Mouse (Mus musculus) frontal cortex, postnatal 10 days (tissue): Measurements from ENCODE around the gene Cebpg.

Experiments used
- DNase-seq, 2 experiments: peaks; one replicate each; pipeline ENCODE4 v3.0.0; 2022; ENCODE audit warnings: low spot score in 2 of 2, mixed read lengths in 1 of 2

Cebpg gene

DNA sequence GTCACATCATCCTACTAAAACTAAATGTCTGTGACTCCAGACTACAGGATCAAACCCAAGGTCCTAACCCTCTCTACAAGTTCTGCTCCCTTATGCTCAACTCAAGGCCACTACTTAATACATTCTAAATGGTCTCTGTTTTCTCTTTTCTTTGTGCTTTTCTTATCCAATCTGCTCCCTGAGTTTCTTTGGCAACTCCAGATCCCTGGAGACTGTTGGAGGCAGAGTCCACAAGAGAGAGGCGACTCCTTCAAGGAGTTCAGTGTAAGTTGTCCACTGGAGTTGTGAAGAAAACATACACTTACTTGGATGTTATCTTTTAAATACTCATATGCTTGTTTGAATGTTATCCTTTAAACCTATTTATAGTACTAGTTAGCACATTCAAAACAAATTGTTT is 2.1 kb downstream of the Cebpg start:
- no peak for DNase-seq

DNA sequence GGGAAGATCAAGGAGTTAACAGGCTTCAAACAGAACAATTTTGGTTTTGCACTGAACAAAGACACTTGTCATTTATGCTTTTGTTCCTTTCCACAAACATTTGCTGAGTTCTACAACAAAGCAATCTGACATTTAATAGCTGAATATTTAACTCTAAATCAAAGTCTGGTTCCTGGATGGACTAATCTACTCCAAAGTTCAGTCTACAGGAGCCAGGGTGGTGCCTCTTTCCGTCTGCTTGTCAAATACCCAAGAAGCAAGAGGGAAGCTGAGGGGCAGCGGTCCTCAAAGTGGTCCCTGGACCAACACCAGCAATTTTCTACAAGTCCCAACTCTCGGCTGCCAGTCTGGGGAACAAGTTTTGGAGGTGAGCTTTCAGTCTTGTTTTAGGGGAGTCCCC is 3.2 kb downstream of the Cebpg start:
- DNase-seq, result no peak

- DNase-seq, result no peak
These were observed 5.8 kb downstream of the Cebpg start for GRCm38 (mm10) chr7:35050540-35050939.

- no peak for DNase-seq
These were observed 10.3 kb downstream of the Cebpg start for GRCm38 (mm10) chr7:35046091-35046490.

GRCm38 (mm10) chr7:35044719-35045118 is 11.7 kb downstream of the Cebpg start:
- no peak for DNase-seq

- no peak for DNase-seq
These were observed 13.0 kb downstream of the Cebpg start for GRCm38 (mm10) chr7:35043266-35043817.

DNA sequence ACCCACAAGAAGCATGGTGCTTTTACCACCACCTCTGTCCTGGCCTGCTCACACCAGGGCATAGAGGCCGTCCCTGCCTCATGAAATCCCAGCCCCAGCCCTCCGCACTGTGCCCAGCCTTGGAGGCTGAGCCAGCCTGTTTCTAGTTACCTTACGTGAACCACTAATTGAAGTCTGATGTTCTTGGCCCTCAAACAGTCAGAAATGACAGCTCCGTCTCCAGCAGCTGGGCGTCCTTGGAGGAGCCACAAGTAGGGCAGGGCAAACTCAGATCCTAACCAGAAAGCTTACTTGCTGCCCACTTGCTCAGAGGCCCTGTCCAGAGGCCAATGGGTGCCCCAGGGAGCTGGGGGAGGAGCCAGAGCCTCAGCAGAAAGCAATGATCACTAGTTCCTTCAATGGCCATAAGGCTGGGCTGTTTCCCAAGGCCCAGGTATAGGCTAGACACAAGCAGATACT is 13.6 kb downstream of the Cebpg start:
- DNase-seq, result no peak

- DNase-seq, result no peak
These were observed 14.2 kb downstream of the Cebpg start for GRCm38 (mm10) chr7:35042209-35042554.

- DNase-seq, result no peak
These were observed 14.8 kb downstream of the Cebpg start for GRCm38 (mm10) chr7:35041286-35042208.

DNA sequence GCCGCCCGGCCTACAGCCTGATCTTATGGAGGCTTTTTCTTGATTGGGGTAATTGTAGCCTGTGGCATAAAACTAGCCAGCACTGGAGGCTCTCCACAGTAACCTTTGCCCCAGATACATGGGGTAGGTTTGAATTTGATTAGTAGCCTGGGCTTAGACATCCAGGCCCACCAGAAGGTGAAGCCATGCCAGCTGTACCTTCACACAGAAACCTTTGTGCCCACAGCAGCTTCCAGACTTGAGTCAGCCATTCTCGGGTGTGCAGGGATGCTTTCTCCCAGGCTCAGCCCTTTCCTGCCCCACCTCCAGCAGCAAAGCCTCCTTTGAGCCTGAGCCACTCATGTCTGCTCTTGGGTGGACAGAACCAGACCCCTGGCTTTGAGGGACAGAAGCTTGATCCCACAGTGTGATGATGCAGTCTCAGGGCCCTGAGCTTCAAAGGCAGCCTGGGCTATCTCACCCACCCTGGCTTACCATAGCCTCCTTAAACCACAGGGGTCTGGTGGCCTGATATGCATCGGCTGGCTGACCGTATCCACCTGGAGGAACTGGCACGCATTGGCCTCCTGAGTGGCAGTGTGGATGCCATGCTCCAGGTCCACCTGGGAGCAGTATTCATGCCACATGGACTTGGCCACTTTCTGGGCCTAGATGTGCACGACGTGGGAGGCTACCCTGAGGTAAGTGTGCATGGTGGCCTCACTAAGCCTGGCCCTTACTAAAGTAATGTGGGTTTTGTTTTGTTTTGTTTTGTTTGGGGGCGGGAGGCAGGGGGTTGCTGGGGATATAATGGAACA is 16.0 kb downstream of the Cebpg start:
- DNase-seq, result no peak

DNA sequence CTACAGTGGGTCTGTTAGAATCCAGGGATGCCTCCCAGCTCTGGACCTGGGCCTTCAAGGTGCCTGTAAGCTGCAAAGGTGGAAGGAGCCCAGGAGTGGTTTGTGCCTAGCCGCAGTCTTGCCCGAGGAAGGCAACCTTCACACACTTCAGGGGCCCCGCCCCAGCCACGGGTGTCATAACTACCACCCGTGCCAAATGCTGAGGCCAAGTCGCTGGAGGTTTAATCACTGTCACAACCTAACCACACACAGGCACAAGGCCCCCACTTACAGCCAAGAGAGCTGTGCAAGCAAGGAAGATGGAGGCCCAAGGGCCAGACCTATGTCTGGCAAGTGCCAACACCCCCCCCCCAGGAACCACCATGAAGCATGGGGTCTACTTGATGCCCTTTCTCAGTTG is 19.0 kb downstream of the Cebpg start:
- no peak for DNase-seq

DNA sequence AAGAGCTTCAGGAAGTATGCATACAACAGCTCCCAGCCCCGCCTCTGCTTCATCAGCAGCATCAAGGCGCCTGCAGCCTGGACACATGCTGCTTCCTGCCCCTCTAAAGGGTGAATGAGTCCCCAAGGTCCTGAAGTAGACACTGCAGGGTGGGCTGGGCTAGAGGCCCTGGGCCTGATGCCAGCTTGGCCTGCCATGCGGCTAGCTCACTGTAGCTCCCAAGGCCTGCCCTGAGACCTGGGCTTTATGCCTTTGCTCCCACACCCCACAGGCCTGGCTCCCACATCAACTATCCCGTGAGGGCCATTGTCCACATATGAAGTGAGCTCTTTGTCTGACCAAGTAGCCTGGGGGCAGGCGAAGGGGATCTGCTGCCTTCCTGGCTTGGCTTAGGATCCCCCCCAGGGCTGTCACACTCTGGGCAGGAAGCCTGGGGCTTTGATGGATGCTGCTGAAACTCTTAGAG is 20.1 kb downstream of the Cebpg start:
- DNase-seq, result peak in 1 of 2 experiments; percentile 43

- no peak for DNase-seq
These were observed 20.8 kb downstream of the Cebpg start for GRCm38 (mm10) chr7:35035565-35035964.

GRCm38 (mm10) chr7:35035141-35035553 is 21.2 kb downstream of the Cebpg start:
- no peak for DNase-seq

DNA sequence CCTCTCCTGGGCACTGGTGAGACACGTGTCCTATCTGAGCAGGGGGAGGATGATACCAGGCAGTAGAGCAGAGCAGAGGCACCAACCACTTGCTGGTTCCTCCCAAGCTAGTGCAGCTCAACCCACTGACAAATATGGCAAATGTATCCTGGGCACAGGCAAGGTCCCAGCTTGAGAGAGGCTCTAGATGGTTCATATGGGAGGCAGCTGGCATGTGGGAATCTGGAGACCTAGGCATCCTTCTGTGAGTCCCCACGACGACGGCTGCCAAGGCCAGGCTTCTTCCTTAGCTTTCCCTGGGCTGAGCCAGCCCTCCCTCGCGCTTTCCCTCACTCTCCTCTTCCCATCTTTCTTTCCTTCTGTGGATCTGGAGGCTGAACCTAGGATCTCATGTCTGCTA is 25.8 kb downstream of the Cebpg start:
- DNase-seq, result no peak

- no peak for DNase-seq
These were observed 26.7 kb downstream of the Cebpg start for GRCm38 (mm10) chr7:35029648-35030047.

DNA sequence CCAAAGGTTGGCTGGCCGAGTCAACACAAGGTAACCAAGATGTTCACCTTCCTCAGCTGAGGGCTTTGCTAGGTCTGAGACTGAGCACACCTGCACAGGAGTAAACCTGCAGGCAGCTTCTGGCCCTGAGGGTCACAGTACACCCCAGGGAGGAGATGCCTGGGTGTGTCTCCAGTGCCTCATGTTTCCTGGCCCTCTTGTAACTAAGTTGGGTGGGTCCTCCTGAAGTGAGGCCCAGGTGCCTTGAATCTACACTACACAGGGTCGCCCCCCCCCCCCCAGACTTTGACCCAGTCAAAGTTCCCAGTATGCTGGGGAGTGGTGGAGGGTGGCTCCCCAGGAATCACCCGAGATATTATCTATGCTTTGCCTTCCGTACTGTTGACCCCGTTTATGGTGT is 27.1 kb downstream of the Cebpg start:
- DNase-seq, result no peak

DNA sequence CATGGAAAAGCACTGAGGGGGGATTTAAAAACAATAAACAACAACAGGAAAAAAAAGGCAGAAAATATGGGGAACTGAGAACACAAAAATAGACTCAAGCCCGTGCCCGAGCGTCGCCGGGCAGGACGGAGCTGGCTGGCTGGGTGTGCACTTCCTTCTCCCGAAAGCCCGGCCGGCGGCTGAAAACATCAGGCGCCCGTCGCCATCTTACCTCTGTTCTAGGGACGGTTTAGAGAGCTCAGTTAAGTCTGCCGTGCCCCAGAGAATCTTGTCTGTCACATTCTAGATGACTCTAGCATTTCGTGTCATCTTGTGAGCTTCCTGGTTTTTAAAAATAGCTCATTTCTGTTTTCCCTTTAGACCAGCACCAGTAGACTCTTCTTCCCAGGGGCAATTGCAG is 27.8 kb downstream of the Cebpg start:
- DNase-seq, result no peak

GRCm38 (mm10) chr7:35027801-35028420 is 28.5 kb downstream of the Cebpg start:
- DNase-seq, result no peak

GRCm38 (mm10) chr7:35026838-35027291 is 29.5 kb downstream of the Cebpg start:
- no peak for DNase-seq

GRCm38 (mm10) chr7:35026276-35026630 is 30.1 kb downstream of the Cebpg start:
- no peak for DNase-seq
